Mouse (Mus musculus) MEL-GATA-1-ER (cell line): ENCODE results near the gene Gm26992.
"Not testable (repeated sequence)": the region's sequence is repeated elsewhere in the genome, so short reads cannot be mapped to it uniquely, and the experiment has no call there.

Experiments
- DNase-seq: peaks from one replicate; pipeline ENCODE4 v3.0.0-alpha.2; 2012; ENCODE audit warnings: low read depth; ENCODE audit errors: extremely low read depth

The Gm26992 gene

GRCm38 (mm10) chrX:103421710-103422109, at the start of gene Gm26992:
Gene Gm26992, plus strand, starts transcription at chrX:103422010.
- no peak for DNase-seq

GRCm38 (mm10) chrX:103374250-103374649, 47.6 kb upstream of the Gm26992 start:
- no peak for DNase-seq

GRCm38 (mm10) chrX:103384528-103384927, 37.3 kb upstream of the Gm26992 start:
- no peak for DNase-seq

GRCm38 (mm10) chrX:103388131-103388530, 33.7 kb upstream of the Gm26992 start:
- no peak for DNase-seq

- DNase-seq = no peak
Measured at GRCm38 (mm10) chrX:103393841-103394240, 28.0 kb upstream of the Gm26992 start.

- no peak for DNase-seq
Measured at GRCm38 (mm10) chrX:103405021-103405420, 16.8 kb upstream of the Gm26992 start.

GRCm38 (mm10) chrX:103414167-103414566, 7.6 kb upstream of the Gm26992 start, which contains the start of gene Tsx:
Gene Tsx, plus strand, starts transcription at chrX:103414467.
- no peak for DNase-seq

- no peak for DNase-seq
Measured at GRCm38 (mm10) chrX:103427677-103428076, 5.9 kb downstream of the Gm26992 start.

- no peak for DNase-seq
Measured at GRCm38 (mm10) chrX:103432293-103432692, 10.5 kb downstream of the Gm26992 start.

- DNase-seq = no peak
Measured at GRCm38 (mm10) chrX:103438023-103438422, 16.2 kb downstream of the Gm26992 start.

GRCm38 (mm10) chrX:103440803-103441202, 19.0 kb downstream of the Gm26992 start:
- peak; percentile 73 for DNase-seq

- DNase-seq = peak; percentile 77
Measured at GRCm38 (mm10) chrX:103443755-103444154, 21.9 kb downstream of the Gm26992 start.

GRCm38 (mm10) chrX:103447539-103448169, 25.8 kb downstream of the Gm26992 start:
- no peak for DNase-seq

GRCm38 (mm10) chrX:103448429-103448828, 26.6 kb downstream of the Gm26992 start:
- DNase-seq = not testable (repeated sequence)

- DNase-seq = not testable (repeated sequence)
Measured at GRCm38 (mm10) chrX:103448943-103449722, 27.3 kb downstream of the Gm26992 start.

- DNase-seq = no peak
Measured at GRCm38 (mm10) chrX:103452815-103453214, 31.0 kb downstream of the Gm26992 start.

GRCm38 (mm10) chrX:103460056-103460455, 38.2 kb downstream of the Gm26992 start:
- peak; percentile 14 for DNase-seq

GRCm38 (mm10) chrX:103468998-103469397, 47.2 kb downstream of the Gm26992 start:
- DNase-seq = no peak

GRCm38 (mm10) chrX:103472346-103472745, 50.5 kb downstream of the Gm26992 start:
- DNase-seq = no peak

- peak; percentile 60 for DNase-seq
Measured at GRCm38 (mm10) chrX:103477507-103477906, 55.7 kb downstream of the Gm26992 start.

GRCm38 (mm10) chrX:103481243-103482096, 59.7 kb downstream of the Gm26992 start:
- DNase-seq = no peak

GRCm38 (mm10) chrX:103482097-103482451, 60.3 kb downstream of the Gm26992 start:
- no peak for DNase-seq
